Mouse (Mus musculus): ENCODE results near the gene Tph1. TPM values are rescaled to one million over a fixed set of nuclear protein-coding genes. Genes with fewer than 3 reads are reported as not detected.
"Not testable (repeated sequence)": the region's sequence is repeated elsewhere in the genome, so short reads cannot be mapped to it uniquely, and the experiment has no call there.

Gene Tph1
- polyA plus RNA-seq, 1 experiment from 2014 or later: not detected

DNA sequence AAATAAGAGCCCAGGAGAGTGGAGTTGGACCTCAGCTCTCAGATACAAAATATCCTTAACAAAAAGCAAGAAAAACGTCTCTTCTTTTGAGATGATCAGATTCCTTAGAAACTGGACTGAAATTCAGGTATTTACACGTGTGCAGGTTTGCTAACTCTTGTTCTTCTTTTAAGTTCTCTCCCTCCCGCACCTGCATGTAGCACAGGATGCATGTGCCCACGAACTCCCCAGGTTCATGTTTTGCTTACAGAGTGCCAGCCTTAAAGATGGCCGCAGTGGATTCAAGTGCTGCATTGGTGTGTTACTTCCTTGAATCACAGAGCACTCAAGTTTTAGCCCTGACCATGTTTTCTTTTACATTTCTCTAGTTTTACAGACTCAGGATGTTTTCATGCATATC lies 14.5 kb upstream of the Tph1 start:
- no peak overlapping the region for H3K4me3 ChIP-seq
- 0 out of 2 replicates have a peak, but pooled peaks cover 4% of the 10 kb centered on the region for H3K9me3 ChIP-seq (replicated peaks)
- peaks cover 38% of the 10 kb centered on the region for H3K36me3 ChIP-seq
- H3K27ac ChIP-seq (ENCODE audit: poor library complexity, severe bottlenecking): no peak overlapping the region
- no peak overlapping the region for H3K9ac ChIP-seq
- no peak overlapping the region for H3K4me2 ChIP-seq
- no peaks in the 10 kb centered on the region for H3K4me1 ChIP-seq (replicated peaks)
- 84% methylated on average over 5 of the region's 5 CpGs for WGBS
- no peaks in the 10 kb centered on the region for H3K27me3 ChIP-seq (replicated peaks)
- no peak for ATAC-seq (ENCODE audit: insufficient number of reproducible peaks, low FRiP score)

DNA sequence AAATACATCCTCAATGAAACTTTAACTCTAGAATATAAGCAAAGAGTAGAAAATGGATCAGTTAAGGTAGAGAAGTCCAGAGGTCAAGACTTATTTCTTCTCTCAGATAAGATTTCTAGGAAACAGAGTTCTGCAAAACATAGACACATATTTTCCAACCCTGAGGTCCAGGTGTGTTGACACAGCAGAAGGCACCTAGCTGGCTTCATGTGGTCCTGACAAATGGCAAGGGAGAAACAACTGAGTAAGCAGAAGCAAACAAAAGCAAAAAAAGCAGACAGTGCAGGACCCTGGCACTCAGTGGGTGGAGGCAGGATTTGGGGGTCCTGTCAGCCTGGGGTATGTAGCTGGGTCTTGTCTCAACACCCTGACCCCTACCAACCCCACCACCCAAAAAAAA lies 8.4 kb upstream of the Tph1 start:
- H3K9ac ChIP-seq: no peak overlapping the region
- no peak overlapping the region for H3K4me3 ChIP-seq
- no peak overlapping the region for H3K4me2 ChIP-seq
- H3K9me3 ChIP-seq (replicated peaks): 0 out of 2 replicates have a peak, but pooled peaks cover 4% of the 10 kb centered on the region
- no peaks in the 10 kb centered on the region for H3K36me3 ChIP-seq
- ATAC-seq (ENCODE audit: insufficient number of reproducible peaks, low FRiP score): no peak
- no peaks in the 10 kb centered on the region for H3K4me1 ChIP-seq (replicated peaks)
- no peak overlapping the region for H3K27ac ChIP-seq (ENCODE audit: poor library complexity, severe bottlenecking)
- H3K27me3 ChIP-seq (replicated peaks): 0 out of 2 replicates have a peak, but pooled peaks cover 2% of the 10 kb centered on the region

DNA sequence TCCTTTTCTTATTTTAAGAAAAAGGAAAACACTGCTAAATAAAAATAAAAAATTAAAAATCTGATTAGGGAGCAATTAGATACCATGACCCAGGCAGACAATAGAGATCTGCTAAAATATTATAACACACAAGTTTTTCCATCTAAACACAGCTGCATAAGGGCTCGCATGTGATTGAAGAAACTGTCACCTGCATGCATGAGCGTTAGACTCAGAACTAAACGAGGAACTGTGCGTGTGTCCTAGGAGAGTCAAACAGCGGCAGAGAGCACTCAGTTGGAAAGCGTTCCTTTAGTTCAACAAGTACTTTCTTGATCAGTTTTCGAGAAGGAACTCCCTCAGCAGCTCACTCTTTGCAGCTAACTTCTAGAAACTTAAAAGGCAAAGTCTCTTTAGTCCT lies 6.7 kb upstream of the Tph1 start:
- H3K4me1 ChIP-seq (replicated peaks); H3K4me2 ChIP-seq; ATAC-seq (ENCODE audit: insufficient number of reproducible peaks, low FRiP score); H3K27ac ChIP-seq (ENCODE audit: poor library complexity, severe bottlenecking); H3K27me3 ChIP-seq (replicated peaks); H3K4me3 ChIP-seq; H3K36me3 ChIP-seq; H3K9ac ChIP-seq; H3K9me3 ChIP-seq (replicated peaks): not testable (repeated sequence)
- WGBS: 85% methylated on average over 7 of the region's 7 CpGs

DNA sequence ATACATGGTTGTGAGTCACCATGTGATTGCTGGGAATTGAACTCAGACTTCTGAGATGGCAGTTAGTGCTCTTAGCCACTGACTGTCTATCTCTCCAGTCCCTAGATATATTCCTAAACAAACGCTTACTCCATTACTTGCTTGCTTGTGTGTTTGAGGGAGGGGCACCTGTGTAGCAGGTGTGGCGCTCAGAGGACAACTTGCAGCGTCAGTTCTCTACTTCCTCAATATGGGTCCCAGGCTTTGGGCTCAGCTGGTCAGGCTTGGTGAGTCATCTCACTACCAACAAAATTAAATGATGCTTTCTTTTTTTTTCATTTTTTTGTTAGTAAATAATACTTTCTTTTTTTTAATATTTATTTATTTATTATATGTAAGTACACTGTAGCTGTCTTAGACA lies 6.1 kb upstream of the Tph1 start:
- no peak overlapping the region for H3K4me2 ChIP-seq
- no peak overlapping the region for H3K27ac ChIP-seq (ENCODE audit: poor library complexity, severe bottlenecking)
- H3K9ac ChIP-seq: no peak overlapping the region
- H3K36me3 ChIP-seq: no peaks in the 10 kb centered on the region
- ATAC-seq (ENCODE audit: insufficient number of reproducible peaks, low FRiP score): no peak
- 0 out of 2 replicates have a peak, but pooled peaks cover 4% of the 10 kb centered on the region for H3K9me3 ChIP-seq (replicated peaks)
- no peaks in the 10 kb centered on the region for H3K4me1 ChIP-seq (replicated peaks)
- 77% methylated on average over 3 of the region's 3 CpGs for whole genome bisulfite sequencing
- H3K27me3 ChIP-seq (replicated peaks): peaks cover 2% of the 10 kb centered on the region; the same call in 1 of the 2 replicates
- no peak overlapping the region for H3K4me3 ChIP-seq

DNA sequence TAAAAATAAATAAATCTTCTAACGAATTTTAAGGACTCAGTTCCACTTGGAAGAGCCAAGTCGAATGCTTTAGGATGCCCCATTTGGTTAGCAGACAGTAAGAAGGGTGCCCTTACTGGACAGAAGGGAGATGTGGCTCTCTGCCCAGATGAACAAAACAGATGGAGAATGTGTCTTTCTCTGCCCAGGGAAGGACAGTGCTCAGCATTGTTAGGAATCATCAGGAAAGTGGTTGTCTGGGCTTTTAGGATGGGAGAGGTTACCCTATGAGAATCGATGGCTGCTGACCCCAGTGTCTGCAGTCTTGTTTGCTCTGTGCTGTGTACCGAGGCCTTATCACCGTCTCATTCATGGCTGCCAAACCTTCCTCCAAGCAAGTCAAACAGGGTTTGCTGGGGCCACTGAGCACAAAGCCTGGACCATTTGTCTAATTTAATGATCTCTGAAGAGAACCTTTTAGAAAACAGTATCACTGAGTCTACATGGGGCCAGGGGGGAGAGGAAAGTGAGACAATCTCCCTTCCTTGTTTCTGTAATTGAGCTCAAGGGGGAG lies 4.5 kb upstream of the Tph1 start:
- Histone ChIP-seq H3K27ac (ENCODE audit: poor library complexity, severe bottlenecking) (no peak overlapping the region), H3K36me3 (no peaks in the 10 kb centered on the region), H3K9ac (no peak overlapping the region), H3K27me3 (replicated peaks) (peaks cover 2% of the 10 kb centered on the region; the same call in 1 of the 2 replicates), H3K4me1 (replicated peaks) (0 out of 2 replicates have a peak, but pooled peaks cover 6% of the 10 kb centered on the region), H3K4me3 (no peak overlapping the region), H3K9me3 (replicated peaks) (no peaks in the 10 kb centered on the region), H3K4me2 (no peak overlapping the region)
- WGBS: 49% methylated on average over 5 of the region's 5 CpGs
- ATAC-seq (ENCODE audit: insufficient number of reproducible peaks, low FRiP score): no peak

DNA sequence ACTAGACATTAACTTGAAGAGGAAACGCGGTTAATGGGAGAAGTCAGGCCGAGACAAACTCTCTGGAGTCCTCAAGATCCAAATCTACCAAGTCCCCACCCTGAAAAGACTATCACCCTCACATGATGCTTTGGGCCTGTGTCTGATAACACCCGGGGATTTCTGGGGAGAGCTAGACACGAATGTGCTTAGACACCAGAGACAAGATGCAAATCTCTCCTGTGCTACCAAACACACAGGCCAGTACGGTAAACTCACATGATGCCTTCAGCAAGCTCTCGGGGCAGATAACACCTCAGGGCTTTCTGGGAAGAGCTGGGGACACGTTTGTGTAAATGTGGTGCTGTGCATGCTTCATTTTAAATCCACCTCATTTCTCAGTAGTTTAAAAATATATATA lies 3.5 kb upstream of the Tph1 start:
- 0 out of 2 replicates have a peak, but pooled peaks cover 6% of the 10 kb centered on the region for H3K4me1 ChIP-seq (replicated peaks)
- no peak overlapping the region for H3K4me3 ChIP-seq
- H3K27ac ChIP-seq (ENCODE audit: poor library complexity, severe bottlenecking): no peak overlapping the region
- H3K36me3 ChIP-seq: no peaks in the 10 kb centered on the region
- H3K9me3 ChIP-seq (replicated peaks): no peaks in the 10 kb centered on the region
- no peak overlapping the region for H3K9ac ChIP-seq
- no peak for ATAC-seq (ENCODE audit: insufficient number of reproducible peaks, low FRiP score)
- H3K4me2 ChIP-seq: no peak overlapping the region
- WGBS: 77% methylated on average over 8 of the region's 8 CpGs
- peaks cover 2% of the 10 kb centered on the region; the same call in 1 of the 2 replicates for H3K27me3 ChIP-seq (replicated peaks)

DNA sequence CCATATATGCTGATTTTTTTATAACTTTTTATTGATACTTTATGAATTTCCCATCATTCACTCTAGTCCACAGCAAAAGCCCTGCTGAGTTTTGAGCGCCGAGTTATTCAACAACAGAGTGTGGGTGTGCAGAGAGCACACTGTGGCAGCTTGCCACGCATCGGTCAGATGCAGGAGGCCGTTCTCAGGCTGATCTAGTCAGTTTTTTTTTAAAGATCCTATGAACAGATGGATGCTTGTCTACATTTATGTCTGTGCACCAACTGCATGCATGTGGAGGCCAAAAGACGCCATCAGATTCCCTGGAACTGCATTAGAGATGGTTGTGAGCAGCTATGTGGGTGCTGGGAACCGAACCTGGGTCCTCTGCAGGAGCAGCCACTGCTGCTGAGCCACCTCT lies 2.7 kb upstream of the Tph1 start:
- Histone ChIP-seq H3K9ac (no peak overlapping the region), H3K9me3 (replicated peaks) (no peaks in the 10 kb centered on the region), H3K4me1 (replicated peaks) (0 out of 2 replicates have a peak, but pooled peaks cover 6% of the 10 kb centered on the region), H3K4me2 (no peak overlapping the region), H3K4me3 (no peak overlapping the region), H3K27ac (ENCODE audit: poor library complexity, severe bottlenecking) (no peak overlapping the region), H3K36me3 (no peaks in the 10 kb centered on the region), H3K27me3 (replicated peaks) (peaks cover 2% of the 10 kb centered on the region; the same call in 1 of the 2 replicates)
- 90% methylated on average over 7 of the region's 7 CpGs for WGBS
- ATAC-seq (ENCODE audit: insufficient number of reproducible peaks, low FRiP score): no peak

DNA sequence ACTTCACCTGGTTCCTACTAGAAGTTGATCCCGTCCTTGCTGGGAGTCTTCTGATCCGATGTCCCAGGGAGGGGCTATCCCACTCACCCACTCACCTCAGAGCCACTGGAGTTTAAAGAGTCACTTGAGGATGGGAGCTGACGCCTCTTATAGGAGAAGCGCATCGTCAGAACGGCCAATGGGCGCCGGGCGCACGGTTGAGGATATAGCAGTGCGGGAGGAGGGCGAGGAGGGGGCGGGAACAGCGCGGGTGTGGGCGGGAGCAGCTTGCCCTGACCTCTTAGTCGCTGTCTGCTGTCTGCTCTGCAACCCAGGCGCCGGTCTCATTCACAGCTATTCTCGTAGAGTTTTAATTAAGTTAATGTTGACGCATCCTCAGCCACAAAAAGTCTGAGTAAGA lies 5.1 kb downstream of the Tph1 start:
- peak overlapping the region; percentile 46 for H3K4me2 ChIP-seq
- no peaks in the 10 kb centered on the region for H3K36me3 ChIP-seq
- no peak for ATAC-seq (ENCODE audit: insufficient number of reproducible peaks, low FRiP score)
- peaks cover 11% of the 10 kb centered on the region for H3K4me1 ChIP-seq (replicated peaks)
- no peak overlapping the region for H3K27ac ChIP-seq (ENCODE audit: poor library complexity, severe bottlenecking)
- no peak overlapping the region for H3K9ac ChIP-seq
- peaks cover 39% of the 10 kb centered on the region for H3K27me3 ChIP-seq (replicated peaks)
- peak overlapping the region; percentile 5; the same call in 1 of the 2 replicates for H3K4me3 ChIP-seq
- WGBS: 1% methylated on average over 21 of the region's 21 CpGs
- no peaks in the 10 kb centered on the region for H3K9me3 ChIP-seq (replicated peaks)

DNA sequence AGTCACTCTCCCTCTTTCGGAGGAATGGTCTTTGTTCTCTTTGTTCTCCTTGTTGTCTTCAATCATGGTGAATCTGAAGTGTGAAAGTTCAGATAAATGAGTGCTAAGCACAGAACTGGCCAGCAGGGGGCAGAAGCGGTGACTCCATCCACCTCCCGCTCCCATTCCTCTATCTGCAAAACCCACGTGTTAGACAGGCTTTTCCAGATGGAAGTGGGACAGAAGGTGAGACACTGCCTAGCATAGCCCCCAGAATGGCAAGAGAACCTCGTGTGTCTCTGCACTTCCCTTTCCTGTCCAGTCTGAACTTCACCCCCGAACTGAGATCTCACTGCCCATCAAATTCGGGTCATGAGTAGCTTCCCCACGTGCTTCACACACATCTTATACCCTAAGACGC lies 7.1 kb downstream of the Tph1 start:
- Histone ChIP-seq H3K4me3 (no peak overlapping the region), H3K4me1 (replicated peaks) (peaks cover 8% of the 10 kb centered on the region), H3K27ac (ENCODE audit: poor library complexity, severe bottlenecking) (no peak overlapping the region), H3K9ac (no peak overlapping the region), H3K9me3 (replicated peaks) (no peaks in the 10 kb centered on the region), H3K4me2 (no peak overlapping the region), H3K36me3 (no peaks in the 10 kb centered on the region), H3K27me3 (replicated peaks) (peaks cover 39% of the 10 kb centered on the region)
- WGBS: 36% methylated on average over 9 of the region's 9 CpGs
- no peak for ATAC-seq (ENCODE audit: insufficient number of reproducible peaks, low FRiP score)

DNA sequence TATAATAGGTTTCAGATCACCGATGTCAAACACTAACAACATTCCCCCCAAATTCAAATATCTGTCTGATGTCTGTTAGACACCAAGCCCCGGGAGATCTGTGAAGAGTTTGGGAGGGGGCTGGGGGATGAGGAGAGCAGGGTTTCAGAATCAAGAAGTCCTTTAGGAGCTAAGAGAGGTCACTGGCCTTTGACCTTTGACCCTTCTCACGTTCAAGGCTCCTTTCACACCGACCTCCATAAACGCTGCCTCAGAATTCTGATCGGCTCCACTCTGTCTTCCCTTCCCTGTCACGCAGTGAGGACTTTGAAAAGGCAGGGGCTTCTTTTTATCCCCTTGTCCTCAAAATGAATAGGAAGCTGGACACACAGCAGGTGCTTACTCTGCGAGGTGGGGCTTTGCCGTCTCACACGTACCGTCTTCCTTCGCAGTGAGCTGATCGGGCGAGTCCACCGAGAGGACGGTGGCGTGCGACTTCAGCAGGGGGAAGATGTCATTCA lies 10.7 kb downstream of the Tph1 start:
- no peak for ATAC-seq (ENCODE audit: insufficient number of reproducible peaks, low FRiP score)
- Histone ChIP-seq H3K4me1 (replicated peaks) (no peaks in the 10 kb centered on the region), H3K9ac (no peak overlapping the region), H3K27ac (ENCODE audit: poor library complexity, severe bottlenecking) (no peak overlapping the region), H3K4me3 (no peak overlapping the region), H3K27me3 (replicated peaks) (peaks cover 15% of the 10 kb centered on the region), H3K4me2 (no peak overlapping the region), H3K9me3 (replicated peaks) (no peaks in the 10 kb centered on the region), H3K36me3 (no peaks in the 10 kb centered on the region)
- 65% methylated on average over 18 of the region's 18 CpGs for WGBS

DNA sequence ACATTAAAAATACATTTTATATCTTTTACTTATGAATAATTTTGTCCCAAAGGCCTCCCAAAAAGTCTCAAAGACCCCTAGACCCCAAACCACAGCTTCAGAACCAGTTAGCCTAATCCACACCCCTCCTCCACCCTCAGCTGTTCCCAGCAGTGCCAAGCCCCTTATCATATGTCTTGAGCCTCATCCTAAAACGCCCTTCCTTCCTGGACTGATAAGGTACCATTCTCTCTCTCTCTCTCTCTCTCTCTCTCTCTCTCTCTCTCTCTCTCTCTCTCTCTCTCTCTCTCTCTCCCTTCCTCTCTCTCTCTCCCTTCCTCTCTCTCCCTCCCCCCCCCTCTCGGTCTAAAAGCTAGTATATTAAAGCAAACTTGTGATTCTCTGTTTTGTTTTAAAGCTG lies 20.1 kb downstream of the Tph1 start:
- H3K27ac ChIP-seq (ENCODE audit: poor library complexity, severe bottlenecking): no peak overlapping the region
- WGBS: 41% methylated on average over 2 of the region's 2 CpGs
- peaks cover 4% of the 10 kb centered on the region for H3K27me3 ChIP-seq (replicated peaks)
- no peak for ATAC-seq (ENCODE audit: insufficient number of reproducible peaks, low FRiP score)
- H3K4me2 ChIP-seq: no peak overlapping the region
- H3K4me3 ChIP-seq: no peak overlapping the region
- H3K9ac ChIP-seq: no peak overlapping the region
- H3K4me1 ChIP-seq (replicated peaks): no peaks in the 10 kb centered on the region
- H3K36me3 ChIP-seq: no peaks in the 10 kb centered on the region
- no peaks in the 10 kb centered on the region for H3K9me3 ChIP-seq (replicated peaks)

DNA sequence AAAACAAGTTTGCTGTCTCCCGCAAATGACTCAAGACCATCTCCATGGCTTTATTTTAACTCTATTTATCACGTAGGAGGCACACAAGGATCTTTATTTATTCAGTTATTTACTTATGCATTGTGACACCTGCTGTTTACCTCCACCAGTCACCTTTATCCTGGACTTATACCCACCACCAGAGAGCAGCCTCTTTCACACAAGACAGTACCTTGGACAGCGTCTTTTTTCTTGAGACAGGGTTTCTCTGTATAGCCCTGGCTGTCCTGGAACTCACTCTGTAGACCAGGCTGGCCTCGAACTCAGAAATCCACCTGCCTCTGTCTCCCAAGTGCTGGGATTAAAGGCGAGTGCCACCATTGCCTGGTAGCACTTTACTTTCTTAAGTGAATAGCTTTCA lies 22.1 kb downstream of the Tph1 start:
- not testable (repeated sequence) for H3K27me3 ChIP-seq (replicated peaks); H3K4me1 ChIP-seq (replicated peaks); ATAC-seq (ENCODE audit: insufficient number of reproducible peaks, low FRiP score); H3K4me3 ChIP-seq; H3K27ac ChIP-seq (ENCODE audit: poor library complexity, severe bottlenecking); H3K36me3 ChIP-seq; H3K4me2 ChIP-seq; H3K9me3 ChIP-seq (replicated peaks); H3K9ac ChIP-seq
- WGBS: 38% methylated on average over 5 of the region's 5 CpGs

Measured in heart, embryonic 12.5 days (tissue).